Mouse (Mus musculus): ENCODE measurements around the gene Gapdhs. TPM values are rescaled to one million over a fixed set of nuclear protein-coding genes. Genes with fewer than 3 reads are reported as not detected.
"Not testable (repeated sequence)": the region's sequence is repeated elsewhere in the genome, so short reads cannot be mapped to it uniquely, and the experiment has no call there.

The Gapdhs gene
- polyA plus RNA-seq, 1 experiment from 2014 or later, result 0.93 TPM

DNA sequence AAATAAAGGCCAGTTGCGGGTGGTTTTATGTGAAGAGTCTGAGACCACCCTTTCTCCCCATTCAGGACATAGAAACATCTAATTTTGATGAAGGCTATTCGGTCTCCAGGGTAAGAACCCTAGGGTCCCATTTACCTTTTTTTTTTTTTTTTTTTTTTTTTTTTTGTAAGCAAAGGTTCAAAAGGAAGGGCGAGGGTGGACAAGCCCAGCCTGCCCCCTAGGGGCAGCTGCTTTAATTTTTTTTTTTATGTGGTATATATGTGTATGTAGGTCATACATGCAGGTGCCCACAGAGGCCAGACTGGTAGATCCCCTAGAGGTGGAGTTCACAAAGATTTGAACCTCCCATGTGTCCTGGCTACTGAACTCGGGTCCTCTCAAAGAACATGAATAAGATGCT, 22.9 kb upstream of the Gapdhs start:
- no peak overlapping the region for H3K27ac ChIP-seq
- 91% methylated on average over 4 of the region's 4 CpGs for WGBS
- ATAC-seq, result no peak

DNA sequence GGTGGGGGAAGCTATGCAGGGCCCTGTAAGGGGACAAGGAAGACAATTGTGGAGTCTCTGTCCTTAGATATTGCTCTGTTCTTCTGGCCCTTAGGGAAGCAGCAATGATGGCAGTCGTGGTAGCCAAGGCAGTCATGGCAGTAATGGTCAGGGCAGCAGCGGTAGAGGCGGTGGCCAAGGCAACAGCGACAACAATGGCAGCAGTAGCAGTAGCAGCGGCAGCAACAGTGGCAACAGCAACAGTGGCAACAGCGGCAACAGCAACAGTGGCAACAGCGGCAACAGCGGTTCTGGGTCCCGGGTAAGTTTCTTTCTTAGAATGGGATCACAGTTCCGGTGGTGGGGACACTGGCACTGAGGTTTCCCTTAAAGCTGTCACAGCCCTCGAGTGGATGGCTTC, 21.7 kb upstream of the Gapdhs start:
- Histone ChIP-seq H3K27me3 (0 out of 2 replicates have a peak, but pooled peaks cover 7% of the 10 kb centered on the region), H3K36me3 (ENCODE audit: poor library complexity, severe bottlenecking) (no peaks in the 10 kb centered on the region), H3K4me1 (no peaks in the 10 kb centered on the region), H3K4me3 (no peak overlapping the region), H3K9me3 (replicated peaks) (no peaks in the 10 kb centered on the region), H3K9ac (no peak overlapping the region), H3K27ac (no peak overlapping the region), H3K4me2 (peak overlapping the region; percentile 18; the same call in 1 of the 2 replicates)
- WGBS, result 38% methylated on average over 11 of the region's 11 CpGs
- no peak for ATAC-seq

More for the DNA sequence above, 22.9 kb upstream of the Gapdhs start:
- Histone ChIP-seq H3K4me2 (no peak overlapping the region), H3K36me3 (ENCODE audit: poor library complexity, severe bottlenecking) (no peaks in the 10 kb centered on the region), H3K4me1 (no peaks in the 10 kb centered on the region), H3K4me3 (no peak overlapping the region), H3K9ac (no peak overlapping the region), H3K27me3 (0 out of 2 replicates have a peak, but pooled peaks cover 7% of the 10 kb centered on the region), H3K9me3 (replicated peaks) (no peaks in the 10 kb centered on the region)

DNA sequence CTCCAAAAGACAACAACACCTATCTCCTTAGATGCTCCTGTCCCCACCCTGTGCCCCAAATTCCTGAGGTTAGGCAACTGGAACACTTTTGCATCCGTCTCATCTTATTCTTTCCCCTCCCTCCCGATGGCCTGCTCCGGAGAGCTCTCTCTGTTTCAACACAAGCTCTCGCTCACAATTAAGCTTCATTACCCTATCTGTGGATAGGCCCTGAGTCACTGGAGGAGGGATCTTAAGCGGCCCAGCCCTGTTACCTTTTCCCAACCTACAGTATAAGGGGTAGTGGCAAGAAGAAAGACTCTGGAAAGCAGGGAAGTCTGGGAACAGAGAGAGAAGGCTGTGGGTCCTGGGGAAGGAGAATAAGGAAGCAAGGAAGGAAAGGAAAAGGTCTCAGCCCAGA, 20.0 kb upstream of the Gapdhs start, which contains the start of gene Dmkn:
Gene Dmkn, plus strand, starts transcription at position 301 of the 400 bp plus-strand sequence.
- ATAC-seq, result no peak

DNA sequence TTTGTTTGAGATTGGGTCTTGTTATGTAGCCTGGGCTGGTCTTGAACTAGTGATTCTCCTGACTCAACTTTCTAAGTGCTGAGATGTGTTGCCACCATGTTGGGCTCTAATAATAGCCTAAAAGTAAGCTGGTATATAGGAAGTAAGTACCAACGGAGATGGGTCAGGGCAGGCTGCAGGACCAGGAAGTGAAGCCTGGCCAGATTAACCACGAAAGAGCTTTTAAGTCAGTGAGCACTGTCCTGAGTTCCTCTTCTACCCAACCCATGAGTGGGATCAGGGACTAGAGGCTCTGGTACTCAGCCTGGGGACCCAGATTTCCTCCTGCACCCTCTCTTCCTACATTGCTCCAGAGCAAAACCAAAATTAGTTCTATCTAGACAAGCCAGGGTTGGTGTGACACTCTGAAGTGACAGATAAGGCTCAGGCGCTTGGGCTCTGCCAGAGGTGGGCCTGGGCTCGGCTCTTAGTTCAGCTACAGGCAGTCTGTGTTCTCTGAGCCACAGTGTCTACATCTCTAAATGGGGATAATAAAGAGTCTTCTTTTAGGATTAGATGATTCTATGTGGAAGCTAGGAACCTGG, 18.4 kb upstream of the Gapdhs start:
- H3K27ac ChIP-seq, result no peak overlapping the region
- no peak overlapping the region for H3K9ac ChIP-seq
- H3K4me1 ChIP-seq, result no peaks in the 10 kb centered on the region
- H3K27me3 ChIP-seq, result 0 out of 2 replicates have a peak, but pooled peaks cover 4% of the 10 kb centered on the region
- no peak for ATAC-seq
- H3K4me3 ChIP-seq, result no peak overlapping the region
- H3K4me2 ChIP-seq, result no peak overlapping the region
- H3K36me3 ChIP-seq (ENCODE audit: poor library complexity, severe bottlenecking), result 0 out of 2 replicates have a peak, but pooled peaks cover under 1% of the 10 kb centered on the region
- H3K9me3 ChIP-seq (replicated peaks), result no peaks in the 10 kb centered on the region
- 84% methylated on average over 4 of the region's 4 CpGs for WGBS

More for the DNA sequence above, 20.0 kb upstream of the Gapdhs start, which contains the start of gene Dmkn:
- no peaks in the 10 kb centered on the region for H3K9me3 ChIP-seq (replicated peaks)
- H3K36me3 ChIP-seq (ENCODE audit: poor library complexity, severe bottlenecking), result no peaks in the 10 kb centered on the region
- WGBS, result 28% methylated on average over 5 of the region's 5 CpGs
- H3K4me1 ChIP-seq, result no peaks in the 10 kb centered on the region
- H3K27ac ChIP-seq, result no peak within 1 kb of the TSS; the same call in 1 of the 2 replicates
- H3K4me3 ChIP-seq, result no peak within 1 kb of the TSS
- 0 out of 2 replicates have a peak within 1 kb of the TSS, but pooled peaks have one; percentile 12 for H3K9ac ChIP-seq
- H3K27me3 ChIP-seq, result 0 out of 2 replicates have a peak, but pooled peaks cover 4% of the 10 kb centered on the region
- no peak within 1 kb of the TSS for H3K4me2 ChIP-seq

DNA sequence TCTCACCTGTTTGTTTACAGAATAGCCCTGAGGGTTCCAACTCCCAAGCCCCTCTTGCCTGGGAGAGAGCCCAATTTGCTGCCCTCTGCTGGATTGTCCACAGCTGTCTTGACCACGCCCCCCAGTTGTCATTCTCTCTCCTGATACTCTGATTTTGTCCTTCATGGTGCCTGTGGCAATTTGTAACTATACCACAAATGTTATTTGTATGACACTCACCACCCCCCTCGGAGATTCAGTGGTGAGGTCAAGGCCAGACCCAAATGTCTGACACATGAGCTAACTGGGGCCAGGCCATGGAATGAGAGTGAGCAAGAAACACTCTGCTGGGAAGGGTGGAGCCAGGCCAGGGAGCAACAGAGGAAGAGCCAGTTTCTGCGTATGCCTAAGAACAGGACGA, 15.4 kb upstream of the Gapdhs start:
- ATAC-seq, result no peak
- no peak overlapping the region for H3K27ac ChIP-seq
- no peak overlapping the region for H3K9ac ChIP-seq
- peaks cover 25% of the 10 kb centered on the region for H3K36me3 ChIP-seq (ENCODE audit: poor library complexity, severe bottlenecking)
- H3K4me3 ChIP-seq, result no peak overlapping the region
- H3K4me1 ChIP-seq, result no peaks in the 10 kb centered on the region
- H3K9me3 ChIP-seq (replicated peaks), result peaks cover 12% of the 10 kb centered on the region
- 42% methylated on average over 4 of the region's 4 CpGs for WGBS
- no peak overlapping the region for H3K4me2 ChIP-seq
- no peaks in the 10 kb centered on the region for H3K27me3 ChIP-seq

DNA sequence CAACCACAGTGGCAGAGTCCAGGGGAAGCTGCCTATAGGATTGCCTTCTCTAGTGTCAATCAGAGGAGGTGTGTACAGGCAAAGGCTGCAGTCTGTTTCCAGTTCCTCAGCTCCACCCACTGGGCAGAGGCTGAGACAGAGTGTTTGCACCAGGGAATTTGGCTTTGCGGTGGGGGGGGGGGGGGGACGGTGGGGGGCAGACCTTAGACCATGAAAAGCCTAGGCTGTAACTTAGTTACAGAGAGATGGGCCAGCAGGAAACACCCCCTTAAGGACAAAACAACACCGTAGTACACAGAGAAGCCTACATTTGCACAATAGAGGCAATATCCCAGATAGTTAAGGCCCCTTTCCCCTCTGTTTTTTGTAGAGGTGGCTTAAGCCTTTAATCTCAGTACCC, 13.5 kb upstream of the Gapdhs start:
- WGBS, result 74% methylated on average over 3 of the region's 3 CpGs

GRCm38 (mm10) chr7:30751086-30751669, 7.7 kb upstream of the Gapdhs start, which contains the start of gene Sbsn:
Sbsn (plus strand) TSS chr7:30751471.
- WGBS, result 84% methylated on average over 5 of the region's 5 CpGs
- no peak within 1 kb of the TSS for H3K4me3 ChIP-seq
- H3K36me3 ChIP-seq (ENCODE audit: poor library complexity, severe bottlenecking), result peaks cover 25% of the 10 kb centered on the region
- no peak within 1 kb of the TSS for H3K4me2 ChIP-seq
- no peak within 1 kb of the TSS for H3K9ac ChIP-seq
- no peak for ATAC-seq
- no peaks in the 10 kb centered on the region for H3K4me1 ChIP-seq
- H3K27ac ChIP-seq, result no peak within 1 kb of the TSS
- peaks cover 12% of the 10 kb centered on the region for H3K9me3 ChIP-seq (replicated peaks)
- no peaks in the 10 kb centered on the region for H3K27me3 ChIP-seq

More for the DNA sequence above, 13.5 kb upstream of the Gapdhs start:
- peaks cover 12% of the 10 kb centered on the region for H3K9me3 ChIP-seq (replicated peaks)
- no peaks in the 10 kb centered on the region for H3K27me3 ChIP-seq
- H3K4me1 ChIP-seq, result no peaks in the 10 kb centered on the region
- peaks cover 25% of the 10 kb centered on the region for H3K36me3 ChIP-seq (ENCODE audit: poor library complexity, severe bottlenecking)
- H3K4me3 ChIP-seq, result no peak overlapping the region
- no peak overlapping the region for H3K4me2 ChIP-seq
- no peak overlapping the region for H3K9ac ChIP-seq
- H3K27ac ChIP-seq, result no peak overlapping the region
- no peak for ATAC-seq

DNA sequence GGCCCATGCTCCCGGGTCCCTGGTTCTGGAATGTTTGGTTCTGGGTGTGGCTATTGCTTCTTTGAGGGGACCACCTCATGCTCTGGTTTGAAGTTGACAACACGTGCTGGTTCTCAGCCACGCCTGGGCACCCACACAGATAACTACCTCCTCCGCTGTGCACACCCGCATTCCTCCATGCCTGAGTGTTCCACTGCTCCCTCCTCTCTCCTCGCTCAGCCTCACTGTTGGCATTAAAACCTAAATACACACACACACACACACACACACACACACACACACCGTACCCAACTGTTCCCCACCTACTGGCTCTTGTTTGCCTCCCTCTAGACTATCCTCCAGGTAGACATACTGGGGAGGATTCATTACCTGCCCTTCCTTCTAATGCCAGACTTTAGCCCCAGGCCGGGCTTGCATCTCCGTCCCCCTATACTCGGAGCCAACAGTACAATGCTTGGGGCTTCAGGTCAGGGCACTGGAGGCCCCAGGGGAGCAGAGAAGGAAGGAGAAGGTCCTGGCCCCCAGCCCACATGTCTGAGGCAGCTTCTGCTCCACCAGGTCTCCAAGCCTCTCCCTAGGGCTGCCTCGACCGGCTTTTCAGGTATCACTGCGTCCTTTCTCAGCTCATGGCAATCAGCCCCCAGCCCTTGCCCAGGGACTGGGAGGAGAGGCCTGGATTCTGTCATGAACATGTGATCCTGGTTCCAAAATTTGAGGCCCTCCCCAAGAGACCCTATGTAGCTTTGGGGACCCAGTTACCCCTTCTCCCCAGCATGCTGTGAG, 6.5 kb upstream of the Gapdhs start:
- no peak for ATAC-seq
- Histone ChIP-seq H3K4me2 (no peak overlapping the region), H3K27me3 (no peaks in the 10 kb centered on the region), H3K36me3 (ENCODE audit: poor library complexity, severe bottlenecking) (peaks cover 14% of the 10 kb centered on the region), H3K9me3 (replicated peaks) (peaks cover 9% of the 10 kb centered on the region), H3K4me1 (no peaks in the 10 kb centered on the region), H3K9ac (no peak overlapping the region), H3K27ac (no peak overlapping the region), H3K4me3 (no peak overlapping the region)
- 89% methylated on average over 12 of the region's 13 CpGs for WGBS

DNA sequence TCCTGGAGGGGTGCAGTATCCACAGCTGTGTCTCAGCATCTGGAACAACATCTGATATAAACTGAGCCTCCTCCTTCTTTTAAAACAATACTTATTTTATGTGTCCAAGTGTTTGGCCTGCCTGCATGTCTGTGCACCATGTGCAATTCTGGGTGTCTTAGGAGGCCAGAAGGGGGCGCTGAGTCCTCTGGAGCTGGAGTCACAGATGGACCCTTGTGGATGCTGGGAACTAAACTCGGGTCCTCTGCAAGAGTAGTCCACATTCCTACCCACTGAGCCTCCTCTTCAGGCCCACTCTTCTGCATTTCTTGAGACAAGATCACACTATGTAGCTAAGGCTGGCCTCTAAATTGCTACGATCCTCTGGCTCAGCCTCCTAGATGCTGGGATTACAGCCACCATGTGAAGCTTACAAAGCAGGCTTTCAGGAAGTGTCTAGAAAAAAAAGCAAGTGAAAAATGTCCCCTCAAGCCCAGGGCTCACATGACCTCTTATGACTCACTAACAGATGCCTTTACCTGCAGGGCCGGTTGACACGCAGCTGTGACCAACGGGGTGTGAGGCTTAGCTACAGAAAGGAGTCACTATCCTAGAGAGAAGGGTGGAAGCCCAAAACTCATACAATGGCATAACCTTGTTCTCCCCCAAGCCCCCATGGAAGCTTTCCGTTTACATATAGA, 4.2 kb upstream of the Gapdhs start:
- 92% methylated on average over 7 of the region's 7 CpGs for WGBS
- peaks cover 4% of the 10 kb centered on the region; the same call in 1 of the 2 replicates for H3K4me1 ChIP-seq
- H3K27me3 ChIP-seq, result no peaks in the 10 kb centered on the region
- no peak overlapping the region for H3K4me3 ChIP-seq
- ATAC-seq, result no peak
- no peaks in the 10 kb centered on the region for H3K9me3 ChIP-seq (replicated peaks)
- no peak overlapping the region for H3K9ac ChIP-seq
- no peak overlapping the region for H3K4me2 ChIP-seq
- H3K27ac ChIP-seq, result no peak overlapping the region
- peaks cover 7% of the 10 kb centered on the region; the same call in 1 of the 2 replicates for H3K36me3 ChIP-seq (ENCODE audit: poor library complexity, severe bottlenecking)

DNA sequence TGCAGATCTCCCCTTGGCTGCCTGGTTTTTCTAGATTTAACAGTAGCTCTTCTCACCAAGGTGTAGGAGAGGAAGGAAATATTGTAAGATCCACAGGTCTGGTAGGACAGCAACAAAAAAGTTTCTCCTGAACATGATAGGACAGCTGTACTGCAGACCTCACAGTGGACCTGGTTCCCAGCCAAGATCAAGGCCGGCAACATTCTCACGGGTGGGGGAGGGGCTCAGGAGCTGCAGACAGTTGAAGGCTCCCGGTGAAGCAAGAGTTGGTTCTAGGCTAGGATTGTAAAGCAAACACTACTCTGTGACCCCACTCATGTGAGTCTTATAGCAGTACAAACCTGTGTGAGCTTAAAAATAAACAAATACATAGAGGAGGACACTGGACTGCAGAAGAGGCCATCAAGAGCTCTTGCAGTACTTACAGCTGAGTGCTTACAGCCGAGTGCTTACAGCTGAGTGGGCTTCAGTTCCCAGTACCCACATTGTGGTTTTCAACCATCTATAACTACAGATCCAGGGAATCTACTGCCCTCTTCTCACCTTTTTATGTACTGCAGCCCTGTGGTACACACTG, 629 bp upstream of the Gapdhs start:
- Histone ChIP-seq H3K9me3 (replicated peaks) (no peaks in the 10 kb centered on the region), H3K27me3 (no peaks in the 10 kb centered on the region), H3K4me1 (peaks cover 4% of the 10 kb centered on the region; the same call in 1 of the 2 replicates), H3K36me3 (ENCODE audit: poor library complexity, severe bottlenecking) (peaks cover 23% of the 10 kb centered on the region), H3K4me2 (no peak overlapping the region), H3K4me3 (no peak overlapping the region), H3K9ac (no peak overlapping the region), H3K27ac (no peak overlapping the region)
- WGBS, result 58% methylated on average over 4 of the region's 4 CpGs
- ATAC-seq, result no peak

- H3K36me3 ChIP-seq (ENCODE audit: poor library complexity, severe bottlenecking), result peaks cover 27% of the 10 kb centered on the region
- not testable (repeated sequence) for H3K4me3 ChIP-seq; H3K9me3 ChIP-seq (replicated peaks); H3K9ac ChIP-seq; H3K4me2 ChIP-seq; H3K27ac ChIP-seq; H3K4me1 ChIP-seq; ATAC-seq; H3K27me3 ChIP-seq
- 100% methylated on average over 2 of the region's 2 CpGs for WGBS
Observed at GRCm38 (mm10) chr7:30742570-30742969, 911 bp downstream of the Gapdhs start.

All from forebrain, embryonic 13.5 days (tissue).